Mouse (Mus musculus) heart, embryonic 10.5 days (tissue): ENCODE measurements around the gene Rasef. TPM values are rescaled to one million over a fixed set of nuclear protein-coding genes. Genes with fewer than 3 reads are reported as not detected.

Experiments used
- DNase-seq: peaks from one replicate; pipeline ENCODE4 v3.0.0-alpha.2; 2017; ENCODE audit warnings: low spot score
- H3K27ac ChIP-seq: fragments of 300-500 bp; sonication (generic); 2 replicates; pipeline ENCODE4 v1.5.1; 2016; ENCODE audit warnings: mild to moderate bottlenecking
- H3K27me3 ChIP-seq: fragments of 300-500 bp; sonication (generic); 2 replicates; pipeline ENCODE4 v1.6.1; 2016; ENCODE audit warnings: mild to moderate bottlenecking; ENCODE audit not compliant: poor library complexity, insufficient read depth, severe bottlenecking
- H3K36me3 ChIP-seq: fragments of 300-500 bp; sonication (generic); 2 replicates; pipeline ENCODE4 v1.6.1; 2016; ENCODE audit warnings: mild to moderate bottlenecking, moderate library complexity
- H3K4me1 ChIP-seq: fragments of 300-500 bp; sonication (generic); 2 replicates; pipeline ENCODE4 v1.6.1; 2016; ENCODE audit warnings: mild to moderate bottlenecking
- H3K4me3 ChIP-seq: fragments of 300-500 bp; sonication (generic); 2 replicates; pipeline ENCODE4 v1.5.1; 2016; ENCODE audit warnings: mild to moderate bottlenecking, moderate library complexity
- H3K9me3 ChIP-seq: fragments of 300-500 bp; sonication (generic); 2 replicates; pipeline ENCODE4 v1.6.1; 2016; ENCODE audit warnings: mild to moderate bottlenecking, moderate library complexity
- WGBS: fragments of 180-500 bp; shearing (Covaris S2); methylation state at CpG from one replicate; pipeline ENCODE4 v1.1.7; 2016; 5-methylcytosine and 5-hydroxymethylcytosine counted together
- polyA plus RNA-seq: library from polyadenylated mRNA; unstranded; fragments of >200 nt; fragmentation: Nextera tagmentation; extraction: Ambion mirVana; gene quantifications from 2 replicates; pipeline ENCODE4 v1.2.1, GENCODE M21; 2016

The Rasef gene
- polyA plus RNA-seq, result 0.99 and 1.2 TPM in 2 replicates

DNA sequence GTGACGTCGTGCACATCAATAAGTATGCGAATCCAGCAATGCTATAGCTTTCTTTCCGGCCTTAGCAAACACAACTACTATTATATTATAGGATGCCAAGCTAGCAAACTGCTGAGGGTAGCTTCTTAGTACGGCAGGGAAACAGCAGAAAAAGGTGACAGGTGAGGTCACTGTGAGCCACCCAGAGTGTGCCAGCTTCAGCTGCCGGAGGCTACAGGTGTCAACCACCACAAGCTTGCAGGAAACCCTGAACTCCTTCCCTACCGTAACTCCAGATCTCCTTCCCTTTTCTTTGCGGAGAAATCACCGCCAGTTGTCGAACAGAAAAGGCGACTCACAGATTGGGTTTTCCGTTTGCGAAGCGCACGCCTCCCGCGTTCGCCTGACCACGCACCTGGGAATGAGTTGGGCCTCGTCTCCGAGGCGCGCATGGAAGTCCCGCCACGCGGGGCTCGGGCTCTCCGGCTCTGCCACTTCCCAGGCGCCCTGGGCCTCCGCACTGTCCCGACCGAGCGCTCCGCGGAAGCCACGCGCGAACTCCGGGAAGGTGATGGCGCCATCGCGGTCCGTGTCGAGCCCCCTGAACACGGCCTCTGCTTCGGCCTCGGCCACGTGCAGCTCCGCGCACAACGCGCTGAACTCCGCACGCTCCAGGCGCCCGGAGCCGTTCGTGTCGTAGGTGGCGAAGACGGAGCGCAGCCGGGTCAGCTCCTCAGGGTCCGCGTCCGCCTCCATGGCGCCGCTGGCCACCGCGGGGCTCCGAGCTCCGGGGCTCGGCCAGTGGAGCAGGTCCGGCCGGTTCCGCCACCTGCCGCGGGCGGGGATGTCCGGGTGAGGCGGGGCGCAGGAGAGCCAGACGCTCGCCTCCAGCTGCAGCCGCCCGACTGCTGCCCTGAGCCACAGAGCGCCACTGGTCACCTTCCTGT lies at the start of gene Rasef:
Gene Rasef (minus strand): TSS at position 735 of the 926 bp plus-strand sequence.
- Histone ChIP-seq H3K9me3 (no peaks in the 10 kb centered on the region), H3K27me3 (peaks cover 30% of the 10 kb centered on the region), H3K36me3 (no peaks in the 10 kb centered on the region), H3K27ac (peak within 1 kb of the TSS; percentile 85), H3K4me3 (peak within 1 kb of the TSS; percentile 68), H3K4me1 (peaks cover 10% of the 10 kb centered on the region)
- WGBS, result 5% methylated on average over 87 of the region's 87 CpGs
- peak; percentile 76 for DNase-seq

DNA sequence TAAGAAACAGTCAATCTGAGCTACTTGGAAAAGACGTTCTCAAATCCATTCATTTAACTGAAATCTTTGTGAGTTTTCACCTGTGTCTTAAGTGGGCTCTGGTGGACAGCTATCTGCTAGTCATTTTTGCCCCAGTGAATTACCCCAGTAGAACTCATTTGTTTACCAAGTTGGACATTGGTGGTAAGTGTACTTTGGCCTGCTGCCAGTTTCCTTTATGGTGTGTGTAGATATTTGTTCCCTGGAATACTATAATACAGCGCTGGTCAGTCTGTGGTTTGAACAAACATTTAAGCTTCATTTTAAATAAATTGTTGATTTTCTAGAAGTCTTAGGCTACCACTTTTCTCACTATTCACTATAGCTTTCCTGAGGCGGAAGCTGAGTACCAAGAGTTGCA lies 35.8 kb upstream of the Rasef start:
- no peak for DNase-seq
- 77% methylated on average over 3 of the region's 3 CpGs for WGBS
- no peaks in the 10 kb centered on the region for H3K9me3 ChIP-seq
- no peaks in the 10 kb centered on the region for H3K27me3 ChIP-seq
- H3K27ac ChIP-seq, result no peak overlapping the region
- no peak overlapping the region for H3K4me3 ChIP-seq
- H3K4me1 ChIP-seq, result no peaks in the 10 kb centered on the region
- H3K36me3 ChIP-seq, result no peaks in the 10 kb centered on the region

DNA sequence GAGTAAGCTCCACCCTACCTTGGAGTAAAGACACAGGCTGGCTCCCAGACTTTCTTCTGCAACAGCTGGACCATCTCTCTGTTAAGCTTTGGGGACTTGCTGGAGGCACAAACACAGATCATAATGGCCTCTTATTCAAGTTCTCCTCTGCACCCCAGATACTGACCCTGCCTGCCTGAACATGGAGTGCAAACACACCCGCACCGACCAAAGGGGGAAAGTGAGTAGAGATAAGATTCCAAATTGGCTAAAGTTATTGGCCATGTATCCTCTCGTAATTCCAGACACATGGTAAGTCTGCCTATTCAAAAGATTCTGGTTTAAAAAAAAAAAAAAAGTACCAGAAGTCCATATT lies 369 bp upstream of the Rasef start:
- Histone ChIP-seq H3K9me3 (no peaks in the 10 kb centered on the region), H3K27ac (peak overlapping the region; percentile 85), H3K36me3 (no peaks in the 10 kb centered on the region), H3K27me3 (peaks cover 30% of the 10 kb centered on the region), H3K4me1 (peaks cover 10% of the 10 kb centered on the region), H3K4me3 (peak overlapping the region; percentile 68)
- DNase-seq, result no peak
- WGBS, result 25% methylated on average over 3 of the region's 3 CpGs

DNA sequence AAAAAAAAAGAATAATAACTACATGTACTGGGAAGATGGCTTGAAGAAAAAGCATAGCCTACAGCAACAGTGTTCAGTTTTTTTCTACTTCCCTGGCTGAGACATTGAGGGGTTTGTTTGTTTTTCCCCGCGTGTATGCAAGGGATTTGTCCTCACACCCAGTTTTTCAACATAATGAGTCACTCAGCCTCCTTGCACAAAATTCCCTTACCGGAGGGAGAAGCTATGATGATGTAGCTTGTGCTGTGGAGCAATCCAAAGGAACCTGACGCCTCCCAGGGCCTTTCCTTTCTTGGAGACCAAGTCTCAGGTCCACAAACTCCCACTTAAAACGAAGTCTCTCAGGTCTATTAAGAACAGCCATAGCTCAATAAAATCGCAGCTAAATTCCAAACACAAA lies 1.3 kb downstream of the Rasef start:
- no peak for DNase-seq
- H3K4me1 ChIP-seq, result peaks cover 10% of the 10 kb centered on the region
- H3K27me3 ChIP-seq, result peaks cover 30% of the 10 kb centered on the region
- 43% methylated on average over 6 of the region's 6 CpGs for WGBS
- no peak overlapping the region for H3K27ac ChIP-seq
- H3K36me3 ChIP-seq, result no peaks in the 10 kb centered on the region
- no peaks in the 10 kb centered on the region for H3K9me3 ChIP-seq
- H3K4me3 ChIP-seq, result no peak overlapping the region

DNA sequence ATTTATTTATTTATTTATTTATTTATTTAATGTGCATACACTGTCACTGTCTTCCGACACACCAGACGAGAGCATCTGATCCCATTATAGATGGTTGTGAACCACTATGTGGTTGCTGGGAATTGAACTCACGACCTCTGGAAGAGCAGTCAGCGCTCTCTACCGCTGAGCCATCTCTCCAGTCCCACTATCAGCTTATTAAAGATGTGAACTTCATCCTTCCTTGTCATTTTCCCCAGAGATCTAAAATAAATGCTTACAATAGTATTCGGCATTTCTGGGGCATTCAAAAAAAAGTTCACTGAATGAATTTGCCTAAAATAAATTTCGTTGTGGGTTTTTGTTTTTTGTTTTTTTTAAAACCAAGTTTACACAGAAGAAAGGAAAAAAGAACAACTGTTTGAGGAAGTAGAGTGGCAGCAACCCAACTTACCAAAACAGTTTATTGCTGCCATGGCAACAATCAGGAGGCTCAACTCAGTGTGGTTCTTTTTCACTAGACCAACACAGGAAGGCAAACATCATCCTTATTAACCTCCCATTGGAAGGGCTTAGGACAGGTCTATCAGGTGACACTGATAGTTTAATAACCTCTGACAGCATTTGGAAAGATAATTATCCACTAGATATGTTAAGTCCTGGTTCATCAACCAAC lies 2.6 kb downstream of the Rasef start:
- Histone ChIP-seq H3K4me1 (peaks cover 10% of the 10 kb centered on the region), H3K4me3 (no peak overlapping the region), H3K27ac (no peak overlapping the region), H3K36me3 (no peaks in the 10 kb centered on the region), H3K9me3 (no peaks in the 10 kb centered on the region), H3K27me3 (peaks cover 30% of the 10 kb centered on the region)
- no peak for DNase-seq
- WGBS, result 79% methylated on average over 7 of the region's 7 CpGs

DNA sequence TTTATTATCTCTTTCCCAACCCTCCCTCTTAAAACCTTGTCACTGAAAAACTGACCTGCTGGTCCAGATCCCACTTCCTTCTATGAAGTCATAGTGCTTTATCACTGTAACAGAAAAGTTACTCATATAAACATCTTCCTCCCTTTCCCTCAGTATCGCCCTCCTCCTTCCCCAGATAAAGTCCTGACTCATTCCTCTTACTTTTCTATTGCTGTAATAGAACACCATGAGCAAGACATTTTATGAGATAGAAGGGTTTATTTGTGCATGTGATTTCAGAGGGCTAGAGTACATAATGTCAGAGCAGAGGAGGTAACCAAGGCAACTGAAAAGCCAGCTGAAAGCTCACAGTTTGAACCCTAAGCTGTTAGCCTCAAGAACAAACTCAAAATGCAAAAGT lies 6.6 kb downstream of the Rasef start:
- DNase-seq, result no peak
- H3K9me3 ChIP-seq, result no peaks in the 10 kb centered on the region
- WGBS, result 62% methylated on average over 1 of the region's 1 CpGs
- H3K36me3 ChIP-seq, result no peaks in the 10 kb centered on the region
- no peaks in the 10 kb centered on the region for H3K27me3 ChIP-seq
- no peak overlapping the region for H3K4me3 ChIP-seq
- H3K27ac ChIP-seq, result no peak overlapping the region
- H3K4me1 ChIP-seq, result no peaks in the 10 kb centered on the region

DNA sequence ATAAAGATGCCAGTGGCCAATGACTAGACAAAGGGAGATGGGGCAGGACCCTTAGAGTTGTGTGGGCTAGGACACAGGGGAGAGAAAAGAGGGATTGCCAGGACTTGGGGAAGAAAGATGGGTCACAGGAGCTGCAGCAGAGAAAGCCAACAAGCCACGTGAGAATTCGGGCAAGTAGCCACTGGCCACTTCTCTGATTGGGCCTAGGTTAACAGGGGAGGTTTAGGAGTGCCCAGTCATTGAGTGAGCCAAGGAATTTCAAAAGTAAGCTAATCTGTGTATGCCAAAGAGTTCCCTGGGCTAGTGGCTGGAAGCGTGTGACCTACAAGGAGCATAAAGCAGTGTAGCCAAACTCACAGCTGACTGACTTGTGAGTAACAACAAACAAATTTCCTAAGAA lies 9.7 kb downstream of the Rasef start:
- Histone ChIP-seq H3K27me3 (no peaks in the 10 kb centered on the region), H3K4me1 (no peaks in the 10 kb centered on the region), H3K36me3 (no peaks in the 10 kb centered on the region), H3K9me3 (no peaks in the 10 kb centered on the region), H3K27ac (no peak overlapping the region), H3K4me3 (no peak overlapping the region)
- no peak for DNase-seq
- WGBS, result 79% methylated on average over 3 of the region's 3 CpGs

DNA sequence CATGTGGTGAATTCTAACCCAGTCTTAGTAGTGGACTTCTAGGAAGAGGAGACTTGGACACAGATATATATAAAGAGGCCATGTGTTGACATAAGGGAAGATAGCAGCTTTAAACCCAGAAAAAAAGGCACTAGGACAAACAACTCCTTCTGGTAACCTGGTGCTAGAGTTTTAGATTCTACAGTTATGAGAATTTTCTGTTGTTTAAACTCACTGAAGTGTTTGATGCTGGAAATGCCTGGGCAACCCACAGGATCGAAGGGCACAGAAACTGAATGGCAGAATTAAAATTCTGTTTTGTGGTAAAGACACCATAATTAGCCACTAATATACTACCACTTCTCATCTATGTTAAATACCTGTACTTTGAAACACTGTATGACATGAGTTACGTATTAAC lies 15.5 kb downstream of the Rasef start:
- no peaks in the 10 kb centered on the region; the same call in 1 of the 2 replicates for H3K4me1 ChIP-seq
- no peaks in the 10 kb centered on the region for H3K9me3 ChIP-seq
- WGBS, result 94% methylated on average over 2 of the region's 2 CpGs
- no peaks in the 10 kb centered on the region for H3K27me3 ChIP-seq
- DNase-seq, result no peak
- H3K36me3 ChIP-seq, result no peaks in the 10 kb centered on the region
- H3K27ac ChIP-seq, result no peak overlapping the region
- no peak overlapping the region for H3K4me3 ChIP-seq

DNA sequence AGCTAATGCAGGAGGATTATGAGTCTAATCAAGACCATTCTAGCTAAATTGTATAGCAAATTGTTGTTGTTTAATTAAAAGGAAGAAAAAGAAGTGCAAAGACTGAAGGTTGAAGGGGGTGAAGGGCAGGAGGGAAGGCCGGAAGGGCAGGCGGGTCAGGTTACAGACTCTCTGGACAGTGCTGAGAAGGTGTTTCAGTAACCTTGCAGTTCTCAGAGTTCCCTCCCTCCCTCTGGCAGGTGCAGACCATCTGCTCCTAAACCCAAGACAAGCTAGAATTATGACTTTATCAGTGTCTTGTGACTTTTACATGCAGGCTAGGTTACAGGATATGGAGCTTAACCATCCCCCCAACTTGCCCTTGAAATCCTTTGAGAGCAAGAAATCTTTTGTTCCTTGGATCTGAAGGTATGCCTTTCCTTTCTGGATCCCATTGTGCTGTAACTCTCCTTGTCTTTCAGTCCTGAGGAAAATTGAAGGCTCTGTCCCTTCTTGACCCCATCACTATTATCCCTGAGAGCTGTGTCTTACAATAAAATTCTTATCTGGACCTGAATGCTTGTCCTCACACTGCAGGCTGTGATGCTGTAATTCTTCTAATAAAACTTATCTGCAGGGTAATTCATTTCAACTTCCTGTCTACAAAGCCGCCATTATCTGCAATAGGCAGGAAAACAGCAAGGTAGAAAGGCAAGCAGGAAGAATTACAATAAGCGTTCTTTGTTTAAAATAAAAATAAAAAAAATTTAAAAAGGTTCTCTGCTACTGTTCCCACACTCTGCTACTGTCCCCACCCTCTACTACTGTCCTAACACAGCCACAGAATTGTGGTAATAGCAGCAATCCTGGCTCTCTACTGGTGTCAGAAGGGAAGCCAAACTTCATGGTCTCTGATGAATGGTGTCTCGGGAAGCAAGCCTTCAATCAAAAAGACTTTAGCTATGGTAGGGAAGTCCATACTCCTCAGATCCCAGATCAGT lies 16.7 kb downstream of the Rasef start:
- no peak for DNase-seq
- 60% methylated on average over 5 of the region's 5 CpGs for WGBS

DNA sequence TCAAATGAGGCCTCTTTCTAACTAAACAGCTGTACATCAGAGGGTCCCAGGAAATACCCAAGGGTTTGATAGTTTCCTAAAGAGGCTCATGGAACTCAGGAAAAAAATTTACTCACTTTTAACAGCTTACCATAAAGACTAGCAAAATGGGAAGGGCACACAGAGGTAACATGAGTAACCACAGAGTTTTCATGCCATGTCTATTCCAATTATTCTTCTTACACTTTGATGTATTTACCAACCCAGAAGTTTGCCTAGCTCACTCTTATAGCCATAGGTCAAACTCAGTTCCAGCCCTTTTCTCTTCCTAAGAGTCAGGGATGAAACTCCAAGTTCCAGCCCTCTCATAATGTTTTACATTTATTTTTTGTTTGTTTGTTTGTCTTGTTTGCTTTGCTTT lies 18.8 kb downstream of the Rasef start:
- Histone ChIP-seq H3K9me3 (no peaks in the 10 kb centered on the region), H3K4me3 (no peak overlapping the region), H3K4me1 (no peaks in the 10 kb centered on the region; the same call in 1 of the 2 replicates), H3K27ac (no peak overlapping the region), H3K36me3 (no peaks in the 10 kb centered on the region), H3K27me3 (no peaks in the 10 kb centered on the region)
- DNase-seq, result no peak

More for the DNA sequence above, 16.7 kb downstream of the Rasef start:
- Histone ChIP-seq H3K4me3 (no peak overlapping the region), H3K36me3 (no peaks in the 10 kb centered on the region), H3K27ac (no peak overlapping the region), H3K9me3 (no peaks in the 10 kb centered on the region), H3K27me3 (no peaks in the 10 kb centered on the region), H3K4me1 (no peaks in the 10 kb centered on the region; the same call in 1 of the 2 replicates)

DNA sequence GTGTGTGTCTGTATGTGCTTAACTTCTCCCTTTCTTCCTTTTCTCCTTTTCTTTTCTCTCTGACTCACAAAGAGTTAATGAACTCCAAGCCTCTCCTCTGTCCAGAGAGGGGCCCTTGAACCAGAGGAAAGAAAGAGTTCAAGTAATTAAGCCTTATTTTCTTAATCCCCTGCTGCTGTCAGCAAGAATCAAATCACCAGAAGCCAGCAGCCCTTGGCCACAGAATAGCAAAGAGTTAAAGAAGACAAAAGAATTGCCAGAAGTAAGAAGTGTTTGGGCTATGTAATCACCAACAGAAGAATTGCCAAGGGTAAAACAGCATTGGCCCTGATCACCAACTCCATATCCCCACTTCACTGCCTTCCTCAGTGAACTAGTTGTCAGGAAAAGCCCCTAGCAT lies 20.2 kb downstream of the Rasef start:
- Histone ChIP-seq H3K4me1 (no peaks in the 10 kb centered on the region; the same call in 1 of the 2 replicates), H3K27me3 (no peaks in the 10 kb centered on the region), H3K4me3 (no peak overlapping the region), H3K9me3 (no peaks in the 10 kb centered on the region), H3K36me3 (no peaks in the 10 kb centered on the region), H3K27ac (no peak overlapping the region)
- no peak for DNase-seq

DNA sequence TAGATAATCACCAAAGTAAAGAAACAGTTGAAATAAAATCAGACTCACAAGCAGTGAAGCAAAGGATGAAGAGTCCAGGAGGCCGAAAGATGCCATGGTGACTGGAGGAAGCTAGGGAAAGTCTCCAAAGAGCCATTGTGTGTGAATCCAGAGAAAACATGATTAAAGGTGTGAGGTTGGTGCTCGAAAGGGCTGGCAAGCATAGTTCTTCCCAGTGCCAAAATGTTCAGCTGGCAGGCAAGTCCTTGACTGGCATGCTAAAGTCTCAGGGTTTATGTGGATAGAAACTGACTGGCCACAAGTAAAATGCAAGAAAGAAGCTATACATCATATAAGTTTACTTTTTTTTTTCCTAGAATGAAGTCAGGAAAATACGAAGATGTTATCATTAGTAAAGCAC lies 22.6 kb downstream of the Rasef start:
- H3K36me3 ChIP-seq, result no peaks in the 10 kb centered on the region
- no peak for DNase-seq
- H3K4me3 ChIP-seq, result no peak overlapping the region
- H3K27me3 ChIP-seq, result no peaks in the 10 kb centered on the region
- no peaks in the 10 kb centered on the region for H3K9me3 ChIP-seq
- no peaks in the 10 kb centered on the region; the same call in 1 of the 2 replicates for H3K4me1 ChIP-seq
- 83% methylated on average over 3 of the region's 3 CpGs for WGBS
- H3K27ac ChIP-seq, result no peak overlapping the region
